Mouse (Mus musculus) ES-Bruce4 (cell line): ENCODE data around the gene Lipc. TPM values are rescaled to one million over a fixed set of nuclear protein-coding genes. Genes with fewer than 3 reads are reported as not detected.

ENCODE experiments used
- H3K27ac ChIP-seq: 2 replicates; pipeline ENCODE4 v1.5.1; 2012; ENCODE audit warnings: low read length, inconsistent platforms; ENCODE audit not compliant: insufficient read depth
- H3K27me3 ChIP-seq: 2 replicates; pipeline ENCODE4 v1.6.1; 2012; ENCODE audit warnings: mild to moderate bottlenecking, low read length, inconsistent platforms; ENCODE audit not compliant: control insufficient read depth, poor library complexity, insufficient read depth, severe bottlenecking
- H3K36me3 ChIP-seq: 2 replicates; pipeline ENCODE4 v1.6.1; 2012; ENCODE audit warnings: inconsistent platforms, mild to moderate bottlenecking, low read length, moderate library complexity; ENCODE audit not compliant: control insufficient read depth, poor library complexity, insufficient read depth, severe bottlenecking
- H3K4me1 ChIP-seq: one replicate; pipeline ENCODE4 v1.8.1; 2011; ENCODE audit warnings: low read length; ENCODE audit not compliant: control insufficient read depth, insufficient read depth
- H3K4me3 ChIP-seq: 2 replicates; pipeline ENCODE4 v1.5.1; 2011; ENCODE audit warnings: low read depth, mild to moderate bottlenecking, low read length
- H3K9ac ChIP-seq: 2 replicates; pipeline ENCODE4 v1.6.1; 2012; ENCODE audit warnings: low read depth, mild to moderate bottlenecking, inconsistent platforms; ENCODE audit not compliant: poor library complexity, severe bottlenecking
- H3K9me3 ChIP-seq: replicated peaks from 2 replicates; pipeline ENCODE4 v1.6.1; 2012; ENCODE audit warnings: mild to moderate bottlenecking, low read length, inconsistent platforms; ENCODE audit not compliant: control insufficient read depth, poor library complexity, insufficient read depth, severe bottlenecking
- CTCF ChIP-seq: IDR thresholded peaks from one replicate; pipeline ENCODE4 v1.8.1; 2011; ENCODE audit warnings: low read depth, low read length
- EP300 ChIP-seq: IDR thresholded peaks from 2 replicates; pipeline ENCODE4 v1.6.1; 2011; ENCODE audit warnings: low read depth, low read length; ENCODE audit not compliant: insufficient read depth
- POLR2A ChIP-seq: IDR thresholded peaks from one replicate; pipeline ENCODE4 v1.8.1; 2011; ENCODE audit warnings: low read length; ENCODE audit not compliant: insufficient read depth
- polyA plus RNA-seq: library from polyadenylated mRNA; stranded (reverse); fragments of >200 nt; gene quantifications from 2 replicates; pipeline ENCODE4 v1.2.4, GENCODE M21; 2011; ENCODE audit warnings: low read depth; ENCODE audit not compliant: missing spikeins, insufficient read depth, insufficient read length

Gene Lipc
- polyA plus RNA-seq, 1 experiment, result not detected

DNA sequence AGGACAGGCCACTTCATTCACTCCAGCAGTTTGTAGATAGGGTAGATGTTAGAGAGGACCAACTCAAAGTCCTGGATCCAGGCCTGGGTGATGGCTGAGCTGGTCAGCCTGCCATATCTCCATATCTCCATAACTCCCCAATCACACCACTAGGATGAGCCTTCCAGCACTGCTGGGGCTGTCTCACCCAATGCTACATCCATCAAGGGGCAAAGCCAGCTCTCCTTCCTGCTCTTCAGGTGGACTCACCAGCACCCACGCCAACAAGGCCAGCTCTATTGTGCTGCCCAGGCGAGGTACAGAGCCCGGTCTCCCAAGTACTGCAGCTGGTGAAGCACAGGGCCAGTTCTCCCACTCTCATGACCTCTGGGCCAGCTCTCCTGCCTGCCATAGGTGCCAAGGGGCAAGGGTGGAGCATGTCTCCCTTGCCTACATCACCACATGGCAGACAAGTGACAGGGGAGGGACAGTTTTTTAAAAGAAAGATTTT lies 31.0 kb upstream of the Lipc start:
- Histone ChIP-seq H3K9ac (no peak overlapping the region), H3K9me3 (no peaks in the 10 kb centered on the region), H3K36me3 (no peaks in the 10 kb centered on the region), H3K27me3 (no peaks in the 10 kb centered on the region), H3K27ac (no peak overlapping the region), H3K4me3 (no peak overlapping the region), H3K4me1 (no peaks in the 10 kb centered on the region)
- TF ChIP-seq CTCF, result no peak
- TF ChIP-seq POLR2A, result no peak
- no peak for TF ChIP-seq EP300

DNA sequence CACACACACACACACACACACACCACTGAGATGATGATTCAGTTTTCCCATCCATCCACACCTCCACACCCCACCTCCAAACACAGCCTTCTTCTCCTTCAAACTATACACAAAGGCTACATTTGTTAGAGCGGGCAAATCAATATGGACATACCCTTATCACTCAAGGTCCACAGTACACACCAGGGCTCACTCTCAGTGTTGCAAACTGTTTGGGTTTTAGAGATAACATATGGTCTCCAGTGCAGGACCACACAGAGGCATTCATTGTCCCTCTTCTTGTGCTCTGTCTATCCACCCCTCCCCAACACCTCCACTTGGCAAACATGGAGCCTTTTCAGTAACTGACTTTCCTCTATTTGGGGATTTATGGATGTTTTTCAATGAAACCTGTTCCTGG lies 29.7 kb upstream of the Lipc start:
- TF ChIP-seq CTCF, result no peak
- no peak for TF ChIP-seq POLR2A
- TF ChIP-seq EP300, result no peak
- Histone ChIP-seq H3K9me3 (no peaks in the 10 kb centered on the region), H3K27ac (no peak overlapping the region), H3K27me3 (no peaks in the 10 kb centered on the region), H3K4me3 (no peak overlapping the region), H3K36me3 (no peaks in the 10 kb centered on the region), H3K9ac (no peak overlapping the region), H3K4me1 (no peaks in the 10 kb centered on the region)

DNA sequence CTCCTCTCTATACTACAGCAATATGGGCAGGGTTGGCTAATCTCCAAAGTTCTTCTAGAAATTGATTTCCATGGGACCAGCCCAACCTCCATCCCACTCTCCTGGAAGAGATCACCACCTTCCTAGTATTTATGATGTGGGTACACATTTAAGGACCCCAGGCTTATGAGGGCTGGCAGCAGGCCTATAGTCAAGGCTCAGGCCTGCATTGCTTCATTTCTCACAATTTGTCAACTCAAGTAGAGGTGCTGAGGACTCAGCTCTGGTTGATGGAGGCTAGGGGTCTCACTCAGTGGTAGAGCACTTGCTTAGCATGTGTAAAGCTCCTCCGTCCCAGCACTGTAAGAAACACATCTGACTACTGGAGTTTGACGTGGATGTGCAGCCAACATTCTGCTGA lies 27.6 kb upstream of the Lipc start:
- Histone ChIP-seq H3K27me3 (no peaks in the 10 kb centered on the region), H3K4me3 (no peak overlapping the region), H3K4me1 (no peaks in the 10 kb centered on the region), H3K9ac (no peak overlapping the region), H3K36me3 (no peaks in the 10 kb centered on the region), H3K27ac (no peak overlapping the region), H3K9me3 (0 out of 2 replicates have a peak, but pooled peaks cover 2% of the 10 kb centered on the region)
- TF ChIP-seq EP300 (no peak), POLR2A (no peak), CTCF (no peak)

DNA sequence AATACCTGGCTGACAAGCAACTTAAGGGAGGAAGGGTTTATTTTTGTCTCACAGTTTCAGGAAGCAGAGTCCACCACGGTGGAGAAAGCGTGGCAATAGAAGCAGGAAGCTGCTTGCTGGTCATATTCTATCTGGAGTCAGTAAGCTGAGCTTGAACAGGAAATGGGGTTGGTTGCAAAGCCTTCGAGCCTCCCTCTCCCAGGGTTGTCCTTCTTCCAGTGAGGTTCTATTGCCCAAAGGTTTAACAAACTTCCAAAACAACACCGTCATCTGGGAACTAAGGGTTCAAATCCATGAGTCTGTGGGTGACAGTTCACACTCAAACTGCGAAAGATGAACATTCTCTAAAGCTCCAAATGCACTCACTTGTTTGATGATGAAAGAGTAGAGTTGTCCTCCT lies 27.1 kb upstream of the Lipc start:
- H3K4me1 ChIP-seq, result no peaks in the 10 kb centered on the region
- H3K36me3 ChIP-seq, result no peaks in the 10 kb centered on the region
- no peak for TF ChIP-seq POLR2A
- TF ChIP-seq CTCF, result no peak
- TF ChIP-seq EP300, result no peak
- H3K27ac ChIP-seq, result no peak overlapping the region
- 0 out of 2 replicates have a peak, but pooled peaks cover 2% of the 10 kb centered on the region for H3K9me3 ChIP-seq
- no peak overlapping the region for H3K4me3 ChIP-seq
- H3K27me3 ChIP-seq, result no peaks in the 10 kb centered on the region
- no peak overlapping the region for H3K9ac ChIP-seq

DNA sequence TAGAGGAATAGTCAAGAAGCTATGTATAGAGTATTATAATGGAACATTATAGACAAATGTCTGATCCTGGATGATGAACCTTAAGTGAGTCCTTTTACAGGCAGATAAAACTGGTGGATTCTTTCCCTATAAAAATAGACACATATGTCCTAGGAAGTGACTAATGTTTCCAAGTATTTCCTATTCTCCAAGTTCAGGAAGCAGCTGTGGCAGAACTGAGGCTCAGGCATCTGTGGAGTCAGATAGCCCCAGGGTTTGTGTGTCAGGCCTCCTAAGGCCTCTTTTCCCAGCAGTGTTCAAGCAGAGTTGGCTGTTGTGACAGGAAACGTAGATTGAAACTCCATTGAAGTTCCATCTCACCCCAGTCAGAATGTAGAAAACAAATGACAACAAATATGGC lies 25.4 kb upstream of the Lipc start:
- 0 out of 2 replicates have a peak, but pooled peaks cover 2% of the 10 kb centered on the region for H3K9me3 ChIP-seq
- no peak for TF ChIP-seq POLR2A
- TF ChIP-seq CTCF, result no peak
- no peak for TF ChIP-seq EP300
- H3K36me3 ChIP-seq, result no peaks in the 10 kb centered on the region
- H3K4me3 ChIP-seq, result no peak overlapping the region
- no peak overlapping the region for H3K27ac ChIP-seq
- no peaks in the 10 kb centered on the region for H3K4me1 ChIP-seq
- H3K27me3 ChIP-seq, result no peaks in the 10 kb centered on the region
- H3K9ac ChIP-seq, result no peak overlapping the region

DNA sequence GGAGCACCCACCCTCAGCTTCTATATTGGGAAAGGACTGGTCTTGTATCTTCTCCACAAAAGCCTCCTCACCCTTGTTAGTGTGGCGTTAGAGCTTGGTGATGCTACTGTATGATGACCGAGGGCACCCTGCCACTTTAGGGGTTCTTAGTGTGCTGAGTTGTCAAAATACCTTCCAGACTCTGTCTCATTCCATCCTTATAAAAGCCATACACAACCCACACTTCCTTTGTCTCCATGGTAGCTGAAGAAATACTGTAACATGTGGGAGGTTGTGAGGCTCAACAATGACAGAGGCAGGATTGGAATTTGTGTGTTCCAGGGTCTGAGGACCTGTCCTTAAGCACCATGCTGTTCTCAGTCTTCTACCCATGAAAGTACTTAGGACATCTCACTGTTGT lies 23.9 kb upstream of the Lipc start:
- no peaks in the 10 kb centered on the region for H3K27me3 ChIP-seq
- no peak overlapping the region for H3K4me3 ChIP-seq
- H3K27ac ChIP-seq, result no peak overlapping the region
- TF ChIP-seq POLR2A, result no peak
- TF ChIP-seq CTCF, result no peak
- no peak for TF ChIP-seq EP300
- H3K36me3 ChIP-seq, result no peaks in the 10 kb centered on the region
- no peaks in the 10 kb centered on the region for H3K4me1 ChIP-seq
- H3K9me3 ChIP-seq, result 0 out of 2 replicates have a peak, but pooled peaks cover 2% of the 10 kb centered on the region
- no peak overlapping the region for H3K9ac ChIP-seq

DNA sequence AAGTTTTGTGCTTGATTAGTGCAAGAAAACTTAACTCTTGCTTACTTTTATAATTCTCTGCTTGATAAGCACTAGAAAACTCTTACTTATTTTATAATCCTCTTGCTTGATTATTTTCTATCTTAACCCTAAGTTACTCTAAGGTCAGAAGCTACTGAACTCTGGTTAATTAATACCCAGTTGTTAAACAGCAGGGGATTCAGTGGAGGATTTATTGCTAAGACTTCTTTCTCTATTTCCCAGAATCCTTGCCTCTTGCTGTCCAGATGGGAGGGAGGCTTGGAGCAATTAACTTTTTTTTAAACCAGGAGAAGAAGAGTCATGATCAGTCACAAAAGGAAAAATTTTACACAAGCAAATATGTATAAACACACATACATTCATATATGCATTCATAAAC lies 21.3 kb upstream of the Lipc start:
- Histone ChIP-seq H3K27ac (no peak overlapping the region), H3K9me3 (0 out of 2 replicates have a peak, but pooled peaks cover 2% of the 10 kb centered on the region), H3K27me3 (no peaks in the 10 kb centered on the region), H3K4me1 (no peaks in the 10 kb centered on the region), H3K4me3 (no peak overlapping the region), H3K9ac (no peak overlapping the region), H3K36me3 (no peaks in the 10 kb centered on the region)
- TF ChIP-seq POLR2A (no peak), CTCF (no peak), EP300 (no peak)
